Mouse (Mus musculus) naive thymus-derived CD4-positive, alpha-beta T cell, adult 5 months (primary cell): ENCODE results near the gene Ugt1a8. TPM values are rescaled to one million over a fixed set of nuclear protein-coding genes. Genes with fewer than 3 reads are reported as not detected.

Experiments
- polyA plus RNA-seq: library from polyadenylated mRNA; unstranded; fragments of 100-300 nt; shearing (Covaris generic); gene quantifications from one replicate; pipeline ENCODE4 v1.2.1, GENCODE M21; 2017

Gene Ugt1a8
- polyA plus RNA-seq: not detected

DNA sequence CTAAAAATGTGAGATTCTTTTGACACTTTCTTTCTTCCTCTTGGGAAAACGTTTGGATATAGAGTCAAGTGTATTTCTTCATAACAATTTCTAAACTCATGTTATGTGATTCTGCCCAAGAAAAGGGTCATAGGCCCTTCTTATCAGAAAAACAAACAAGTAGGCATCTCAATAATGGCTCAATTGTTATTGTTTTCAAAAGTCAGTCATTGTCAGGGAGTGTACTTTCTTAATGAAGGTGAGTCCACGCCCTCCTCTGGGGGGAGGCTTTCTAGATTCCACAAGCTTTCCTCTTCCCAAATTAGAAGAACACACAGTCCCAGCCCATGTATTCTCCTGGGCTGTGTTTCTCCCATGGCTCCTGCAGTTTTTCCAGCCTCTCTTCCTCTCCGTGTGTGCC is at the start of gene Ugt1a8:
Gene Ugt1a8, plus strand, starts transcription at position 301 of the 400 bp plus-strand sequence.

DNA sequence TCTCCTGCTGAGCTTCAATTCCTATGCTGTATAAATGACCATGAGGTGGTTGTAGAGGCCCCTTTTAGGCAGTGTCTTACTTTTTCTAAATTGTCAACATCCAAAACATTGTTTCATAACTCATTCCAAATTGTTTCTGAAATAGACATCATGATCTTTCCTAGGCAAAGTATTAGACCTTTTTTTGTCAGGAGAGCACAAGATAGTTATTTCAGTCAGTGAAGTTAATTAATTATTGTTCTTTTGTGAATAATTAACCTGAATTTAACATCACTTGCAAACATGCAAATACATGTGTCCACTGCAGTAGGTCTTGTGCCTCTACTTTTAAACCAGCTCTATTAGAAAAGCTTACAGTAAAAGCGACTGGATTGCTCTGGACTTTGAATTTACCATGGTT is 32.5 kb upstream of the Ugt1a8 start, which contains the start of gene Ugt1a10:
Gene Ugt1a10, plus strand, starts transcription at position 301 of the 400 bp plus-strand sequence.

DNA sequence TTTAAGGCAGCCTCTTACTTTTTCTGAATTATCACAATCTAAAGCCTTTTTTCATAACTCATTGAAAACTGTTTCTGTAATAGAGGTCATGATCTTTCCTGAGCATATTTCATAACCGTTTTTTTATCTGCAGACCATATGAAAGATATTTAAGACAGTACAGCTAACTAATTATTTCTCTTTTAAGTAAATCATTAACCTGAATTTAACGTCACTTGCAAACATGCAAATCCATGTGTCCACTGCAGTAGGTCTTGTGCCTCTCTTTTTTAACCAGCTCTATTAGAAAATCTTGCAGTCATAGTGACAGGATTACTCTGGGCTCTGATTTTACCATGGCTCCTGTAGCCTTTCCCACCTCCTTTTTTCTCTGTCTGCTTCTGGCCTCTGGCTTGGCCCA is 17.1 kb upstream of the Ugt1a8 start, which contains the start of gene Ugt1a9:
Gene Ugt1a9, plus strand, starts transcription at position 306 of the 400 bp plus-strand sequence.

DNA sequence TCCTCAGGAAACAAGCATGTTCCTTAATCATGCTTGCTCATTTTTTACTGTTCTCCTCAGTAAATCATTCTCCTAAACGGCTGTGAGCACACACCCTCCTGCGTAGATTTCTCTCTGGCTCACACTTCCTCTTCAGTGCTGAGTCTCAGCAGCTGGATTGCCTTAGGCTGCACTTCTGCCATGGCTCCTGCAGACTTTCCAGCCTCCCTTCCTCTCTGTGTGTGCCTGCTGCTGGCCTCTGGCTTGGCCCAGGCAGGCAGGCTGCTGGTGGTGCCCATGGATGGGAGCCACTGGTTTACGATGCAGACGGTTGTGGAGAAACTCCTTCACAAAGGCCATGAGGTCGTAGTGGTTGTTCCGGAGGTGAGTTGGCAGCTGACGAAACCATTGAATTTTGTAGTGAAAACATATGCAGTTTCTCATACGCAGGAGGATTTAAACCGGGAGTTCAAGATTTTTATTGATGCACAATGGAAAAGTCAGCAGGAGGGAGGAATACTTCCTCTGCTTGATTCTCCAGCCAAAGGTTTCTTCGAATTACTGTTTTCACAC is 7.4 kb downstream of the Ugt1a8 start, which contains the start of gene Ugt1a7c:
Gene Ugt1a7c, plus strand, starts transcription at position 122 of the 552 bp plus-strand sequence.

DNA sequence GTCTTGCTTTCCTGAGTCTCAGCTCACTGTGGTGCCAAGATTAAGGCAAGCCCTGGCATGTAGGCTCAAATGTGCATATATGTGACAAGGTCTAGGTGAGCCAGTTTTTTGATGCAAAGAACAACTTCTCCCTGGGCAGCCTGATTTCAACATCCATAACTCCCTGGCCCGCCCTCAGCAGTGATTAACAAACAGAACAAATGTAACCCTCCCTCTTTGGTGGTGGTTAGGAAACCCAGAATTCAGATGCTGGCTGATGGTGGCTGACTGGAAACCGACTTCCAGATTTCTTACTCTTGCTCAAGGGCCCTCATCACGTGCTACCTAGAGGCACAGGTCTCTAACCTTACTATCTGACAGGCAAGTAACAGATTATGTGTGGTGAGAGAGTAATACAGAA is 15.4 kb downstream of the Ugt1a8 start, which contains the start of gene Ugt1a6b:
Gene Ugt1a6b, plus strand, starts transcription at position 234 of the 400 bp plus-strand sequence.

DNA sequence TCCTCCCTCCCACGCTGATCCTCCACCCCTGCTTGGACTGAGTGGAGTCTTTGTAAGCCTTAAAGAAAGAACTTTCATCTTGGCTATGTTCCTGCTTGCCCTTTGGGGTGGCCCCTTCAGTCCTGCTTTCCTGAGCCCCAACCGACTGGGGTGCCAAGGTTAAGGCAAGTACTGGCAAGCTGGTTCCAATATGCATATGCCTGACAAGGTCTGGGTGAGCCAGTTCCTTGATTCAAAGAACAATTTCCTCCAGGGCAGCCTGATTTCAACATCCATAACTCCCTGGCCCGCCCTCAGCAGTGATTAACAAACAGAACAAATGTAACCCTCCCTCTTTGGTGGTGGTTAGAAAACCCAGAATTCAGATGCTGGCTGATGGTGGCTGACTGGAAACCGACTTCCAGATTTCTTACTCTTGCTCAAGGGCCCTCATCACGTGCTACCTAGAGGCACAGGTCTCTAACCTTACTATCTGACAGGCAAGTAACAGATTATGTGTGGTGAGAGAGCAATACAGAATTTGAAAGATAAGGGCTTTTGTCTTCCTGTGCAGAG is 46.9 kb downstream of the Ugt1a8 start, which contains the start of gene Ugt1a6a:
Gene Ugt1a6a, plus strand, starts transcription at position 353 of the 555 bp plus-strand sequence.

DNA sequence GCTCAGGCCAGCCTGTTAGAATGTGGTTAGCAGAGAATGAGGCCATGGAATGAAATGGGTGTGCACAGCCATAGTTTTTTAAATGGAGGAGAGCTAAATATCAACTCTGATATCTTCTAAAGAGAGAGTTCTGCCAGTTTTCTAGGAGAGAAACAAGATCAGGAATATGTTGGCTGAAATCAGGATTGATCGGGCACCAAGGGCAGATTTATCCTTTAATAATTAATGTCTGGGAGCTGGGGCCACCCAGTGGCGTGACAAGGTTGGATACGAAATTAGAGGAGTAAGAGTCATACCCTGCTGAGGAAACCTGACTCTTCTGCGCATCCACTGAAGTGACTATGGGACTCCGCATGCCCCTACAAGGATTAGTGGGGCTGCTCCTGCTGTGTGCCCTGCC is 78.1 kb downstream of the Ugt1a8 start, which contains the start of gene Ugt1a5:
Gene Ugt1a5, plus strand, starts transcription at position 302 of the 400 bp plus-strand sequence.

DNA sequence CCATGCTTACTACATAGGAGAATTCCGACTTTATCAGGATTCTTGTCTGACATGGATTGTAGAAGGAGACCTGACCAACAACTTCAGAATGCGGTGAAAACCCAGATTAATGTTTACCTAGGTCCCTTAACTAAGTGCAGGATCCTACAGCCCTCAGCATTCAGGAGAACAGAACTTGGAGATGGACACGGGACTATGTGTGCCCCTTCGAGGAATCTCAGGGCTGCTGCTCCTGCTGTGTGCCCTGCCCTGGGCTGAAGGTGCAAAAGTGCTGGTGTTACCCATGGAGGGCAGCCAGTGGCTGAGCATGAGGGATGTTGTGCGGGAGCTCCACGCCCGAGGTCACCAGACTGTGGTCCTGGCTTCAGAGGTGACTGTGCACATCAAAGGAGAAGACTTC is 112.8 kb downstream of the Ugt1a8 start, which contains the start of gene Ugt1a2:
Gene Ugt1a2, plus strand, starts transcription at position 146 of the 400 bp plus-strand sequence.

DNA sequence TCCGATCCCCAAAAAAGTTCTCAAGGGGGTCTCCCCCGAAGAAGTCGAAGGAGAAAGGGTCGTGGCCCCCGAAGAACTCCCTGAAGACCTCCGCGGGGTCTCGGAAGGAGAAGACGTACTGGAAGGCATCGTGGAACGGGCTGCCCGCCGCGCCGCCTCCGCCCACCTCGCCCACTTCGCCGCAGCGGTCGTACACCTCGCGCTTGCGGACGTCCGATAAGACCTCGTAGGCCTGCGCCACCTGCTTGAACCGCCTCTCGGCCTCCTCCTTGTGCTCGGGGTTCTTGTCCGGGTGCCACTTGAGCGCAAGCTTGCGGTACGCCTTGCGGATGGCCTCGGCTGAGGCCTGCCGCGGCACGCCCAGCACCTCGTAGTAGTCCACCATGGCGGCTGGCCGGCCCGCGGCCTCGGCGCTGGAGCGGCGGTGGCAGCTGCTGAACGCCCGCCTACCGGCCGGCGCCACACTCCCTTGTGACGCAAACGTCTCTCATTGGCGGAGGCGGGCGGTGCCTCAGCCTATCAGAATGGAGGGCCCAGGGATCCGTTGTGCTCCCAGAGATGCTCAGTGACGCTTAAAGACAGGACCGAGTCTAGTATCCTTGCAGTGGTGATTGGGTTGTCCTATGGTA is 117.8 kb downstream of the Ugt1a8 start, which contains the start of gene Dnajb3:
Gene Dnajb3, minus strand, starts transcription at position 489 of the 629 bp plus-strand sequence.

DNA sequence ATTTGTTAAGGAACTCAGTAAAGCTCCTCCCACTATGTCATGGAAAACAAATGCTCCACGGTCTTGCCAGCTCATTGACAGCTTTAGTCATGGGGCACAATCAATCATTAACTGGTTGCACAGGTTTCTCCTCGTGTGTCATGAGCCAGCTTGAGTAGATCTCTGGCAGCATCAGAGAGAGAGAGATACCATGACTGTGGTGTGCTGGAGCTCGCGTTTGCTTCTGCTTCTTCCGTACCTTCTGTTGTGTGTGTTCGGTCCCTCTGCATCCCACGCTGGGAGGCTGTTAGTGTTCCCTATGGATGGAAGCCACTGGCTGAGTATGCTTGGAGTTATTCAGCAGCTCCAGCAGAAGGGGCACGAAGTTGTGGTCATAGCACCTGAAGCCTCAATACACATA is 124.2 kb downstream of the Ugt1a8 start, which contains the start of gene Ugt1a1:
Gene Ugt1a1, plus strand, starts transcription at position 148 of the 400 bp plus-strand sequence.

DNA sequence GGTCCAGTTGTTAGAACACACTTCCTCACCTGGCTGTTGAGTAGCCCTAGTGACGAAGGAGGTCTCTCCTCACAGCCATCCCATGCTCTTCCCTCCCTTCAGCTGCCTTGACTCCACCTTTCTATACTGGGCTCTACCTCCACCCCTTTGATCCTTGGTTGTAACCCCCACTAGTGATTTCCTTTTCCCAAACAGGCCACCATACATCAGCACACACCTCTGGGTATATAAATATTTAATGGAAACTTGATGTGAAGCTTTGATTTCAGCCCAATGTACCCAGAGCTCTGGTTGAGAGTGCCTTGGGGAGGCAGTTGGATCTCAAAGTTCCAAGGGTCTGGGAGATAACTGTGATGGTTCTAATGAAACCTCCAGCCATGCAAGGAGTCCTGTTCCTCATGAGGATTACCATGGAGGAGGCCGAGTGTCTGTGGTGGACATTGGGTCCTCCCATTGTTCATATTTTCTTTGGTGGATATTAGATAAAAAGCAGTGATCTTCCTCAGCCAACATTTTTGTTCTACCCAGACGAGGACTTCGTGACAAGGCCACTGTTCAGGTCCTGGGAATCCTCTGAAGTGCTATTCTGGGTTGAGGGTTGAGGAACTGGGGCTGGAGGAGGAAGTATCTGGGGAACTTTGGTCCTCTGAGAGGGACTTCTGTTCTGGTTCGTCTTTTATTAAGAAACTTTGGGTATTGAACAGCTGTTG is 139.2 kb downstream of the Ugt1a8 start, which contains the start of gene Mroh2a:
Gene Mroh2a, plus strand, starts transcription at position 317 of the 710 bp plus-strand sequence.

Other genes starting within 250 kb of the Ugt1a8 start
- gene Dgkd, start 234.5 kb upstream of the Ugt1a8 start, polyA plus RNA-seq: 220 TPM
- gene Usp40, start 79.3 kb upstream of the Ugt1a8 start, polyA plus RNA-seq: 15.1 TPM
- gene Ugt1a10, start 32.4 kb upstream of the Ugt1a8 start, polyA plus RNA-seq: not detected
- 0.22 TPM for gene Ugt1a9, start 17.0 kb upstream of the Ugt1a8 start, polyA plus RNA-seq
- gene Ugt1a7c, start 7.2 kb downstream of the Ugt1a8 start, polyA plus RNA-seq: not detected
- not detected for gene Ugt1a6b, start 15.4 kb downstream of the Ugt1a8 start, polyA plus RNA-seq
- gene Ugt1a6a, start 47.0 kb downstream of the Ugt1a8 start, polyA plus RNA-seq: 0.26 TPM
- not detected for gene Ugt1a5, start 78.2 kb downstream of the Ugt1a8 start, polyA plus RNA-seq
- not detected for gene Ugt1a2, start 112.8 kb downstream of the Ugt1a8 start, polyA plus RNA-seq
- gene Dnajb3, start 118.0 kb downstream of the Ugt1a8 start, polyA plus RNA-seq: not detected
- gene Ugt1a1, start 124.1 kb downstream of the Ugt1a8 start, polyA plus RNA-seq: not detected
- 0.66 TPM for gene Mroh2a, start 139.2 kb downstream of the Ugt1a8 start, polyA plus RNA-seq
- gene Hjurp, start 189.8 kb downstream of the Ugt1a8 start, polyA plus RNA-seq: 104 TPM
- gene Trpm8, start 189.8 kb downstream of the Ugt1a8 start, polyA plus RNA-seq: not detected